Mouse (Mus musculus) cerebellum, adult 18-20 months (tissue): Measurements from ENCODE around the gene Spata2.

ENCODE experiments used
- DNase-seq, 2 experiments: peaks; one replicate each; pipeline ENCODE4 v3.0.0; 2021

Gene Spata2

DNA sequence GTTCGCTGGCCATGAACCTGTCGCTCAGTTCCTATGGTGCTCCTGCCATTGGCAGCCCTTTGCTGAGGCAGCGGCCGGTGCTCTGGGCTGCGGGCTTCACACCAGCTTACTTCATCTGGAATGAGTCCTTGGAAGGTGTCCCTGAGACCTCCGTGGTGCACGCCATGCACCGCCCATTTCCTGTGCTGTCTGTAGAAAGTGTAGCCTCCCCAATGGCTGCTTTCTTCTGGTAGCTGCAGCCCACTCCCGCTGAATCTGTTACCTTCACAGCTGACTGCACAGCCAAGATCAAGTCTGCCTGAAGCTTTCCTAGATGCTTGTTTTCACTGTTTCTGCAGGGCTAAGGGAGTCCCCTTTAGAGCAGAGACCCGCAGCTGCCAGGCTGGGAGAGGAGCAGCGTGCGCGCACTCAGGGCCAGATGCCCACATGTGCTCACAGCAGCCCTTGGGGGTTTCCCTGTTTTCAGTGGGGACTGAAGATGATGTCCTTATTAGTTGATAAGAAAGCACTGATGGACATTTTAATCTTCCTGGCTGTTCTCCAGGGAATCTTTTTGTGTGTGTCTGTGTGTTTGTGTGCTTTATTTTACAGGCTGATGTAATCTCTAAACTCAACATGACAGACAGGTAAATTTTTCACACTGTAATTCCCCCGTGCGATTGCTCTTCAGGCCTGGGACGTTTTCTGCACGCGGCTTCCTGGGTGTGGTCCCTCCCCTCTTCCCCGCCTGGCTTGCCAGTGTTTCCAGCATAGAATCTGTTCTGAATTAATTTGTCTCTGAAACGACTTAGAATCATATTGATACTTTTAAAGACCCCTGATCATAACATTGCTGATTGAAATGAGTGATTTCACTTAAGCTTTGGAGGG lies 46.5 kb downstream of the Spata2 start:
- DNase-seq: no peak

DNA sequence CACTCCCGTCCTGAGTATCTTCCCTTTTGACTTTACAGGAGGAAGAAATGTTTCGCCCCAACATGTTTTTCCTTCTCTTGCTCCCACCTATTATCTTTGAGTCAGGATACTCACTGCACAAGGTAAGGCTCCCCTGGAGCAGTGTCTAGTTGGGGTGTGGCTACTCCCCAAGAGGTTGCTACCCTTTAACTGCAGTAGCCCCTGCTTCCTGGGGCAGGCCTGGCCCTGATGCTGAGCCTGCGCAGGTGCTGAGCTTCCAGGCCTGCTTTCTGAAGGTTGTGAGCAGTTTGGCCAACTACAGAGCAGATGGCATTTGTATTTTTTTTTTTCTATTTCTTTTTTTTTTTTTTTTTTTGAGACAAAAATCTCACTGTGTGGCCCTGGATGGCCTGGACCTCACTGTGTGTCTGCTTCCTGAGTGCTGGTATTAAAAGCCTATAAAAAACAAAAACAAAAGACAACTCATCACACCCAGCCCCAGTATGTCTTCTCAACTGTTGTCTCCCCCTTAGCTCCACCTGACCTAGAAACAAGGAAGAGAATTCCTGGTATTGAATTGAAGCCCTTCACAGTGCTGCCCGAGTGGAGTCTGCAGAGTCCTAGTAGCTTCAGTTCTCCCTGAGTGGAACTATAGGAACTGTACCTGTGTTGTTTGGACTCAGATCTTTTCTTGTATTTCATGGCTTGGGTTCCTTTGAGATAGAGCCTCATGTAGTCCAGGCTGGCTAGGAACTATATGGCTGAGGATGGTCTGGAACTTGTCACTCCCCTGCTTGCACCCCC lies 49.1 kb downstream of the Spata2 start:
- DNase-seq: peak; percentile 66 to 70

DNA sequence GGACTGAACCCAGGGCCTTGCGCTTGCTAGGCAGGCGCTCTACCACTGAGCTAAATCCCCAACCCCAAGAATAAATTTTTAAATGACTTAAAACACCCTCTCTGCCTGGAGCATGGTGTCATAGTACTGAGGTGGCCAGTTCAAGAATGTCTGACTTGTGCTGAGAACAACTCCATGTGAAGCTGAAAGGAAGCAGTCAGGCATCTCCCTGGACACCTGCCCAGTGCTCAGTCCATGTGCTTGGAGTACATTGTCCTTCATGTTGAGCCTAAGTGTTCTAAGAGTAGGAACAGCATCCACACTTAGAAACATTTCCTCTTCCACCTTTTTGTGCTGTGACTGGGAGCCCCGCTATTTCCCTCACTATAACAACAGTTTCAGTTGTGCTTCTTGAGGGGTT lies 53.3 kb downstream of the Spata2 start:
- peak in 1 of 2 experiments; percentile 58 for DNase-seq

- DNase-seq: no peak
Measured at GRCm38 (mm10) chr2:167436371-167436770, 56.3 kb downstream of the Spata2 start.

DNA sequence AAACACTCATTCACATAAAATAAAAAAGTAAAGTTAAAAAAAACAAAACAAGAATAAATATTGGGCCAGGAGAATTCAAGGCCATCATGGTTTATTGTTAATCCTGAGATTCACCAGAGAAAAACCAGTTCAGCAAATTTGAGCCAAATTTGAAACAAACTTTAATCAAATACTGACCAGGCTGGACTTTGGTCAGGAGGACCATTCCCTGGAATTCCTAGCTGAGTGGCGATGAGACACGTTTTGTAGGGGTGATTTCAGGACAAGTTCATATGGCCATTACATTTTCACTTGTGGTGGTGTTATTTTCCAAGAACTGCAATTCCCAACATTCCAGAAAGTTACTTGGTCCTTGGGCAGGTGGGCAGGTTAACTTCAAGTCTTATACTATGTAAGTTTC lies 57.1 kb downstream of the Spata2 start:
- DNase-seq: no peak

DNA sequence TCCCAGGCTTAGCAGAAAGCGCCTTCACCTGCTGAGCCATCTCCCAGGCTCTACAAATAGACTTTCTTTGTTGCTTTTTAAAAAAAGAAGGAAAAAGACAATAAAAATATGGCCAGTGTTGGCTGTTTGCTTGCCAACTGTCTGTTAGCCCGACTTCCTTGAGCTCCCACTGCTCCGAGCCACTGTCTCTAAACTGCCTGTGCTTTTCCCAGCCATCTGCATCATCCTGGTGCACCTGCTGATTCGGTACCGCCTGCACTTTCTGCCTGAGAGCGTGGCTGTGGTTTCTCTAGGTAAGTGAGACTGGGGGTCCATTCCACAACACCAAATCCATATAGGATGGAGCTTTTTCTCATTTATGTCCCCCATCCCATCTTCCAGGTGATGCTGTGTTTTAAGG lies 58.1 kb downstream of the Spata2 start:
- peak; percentile 67 to 77 for DNase-seq

DNA sequence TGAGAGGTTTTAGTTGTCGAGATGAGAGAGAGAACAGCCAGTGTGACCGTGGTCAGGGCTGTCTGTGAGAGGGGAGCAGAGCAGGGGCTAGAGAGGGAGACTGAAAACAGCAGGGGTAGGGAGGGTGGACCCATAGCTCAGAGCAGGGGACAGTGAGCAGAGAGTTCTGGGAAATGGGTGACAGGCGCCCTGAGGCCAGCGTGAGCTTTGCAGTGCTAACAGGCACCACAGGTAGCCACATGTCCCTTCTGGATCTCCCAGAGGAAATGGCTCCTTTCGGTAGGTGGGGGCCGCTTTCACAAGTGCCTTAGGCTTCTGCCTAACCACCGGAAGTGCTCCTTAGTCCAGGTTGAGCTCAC lies 61.3 kb downstream of the Spata2 start:
- DNase-seq: no peak
